Mouse (Mus musculus): ENCODE measurements at regions not wholly inside any gene's neighbourhood (a gene's known extent, or its start where the extent isn't known, plus 50 kb on each side); places are given as distances from the start of the nearest gene placed in this dataset.

- TF ChIP-seq CTCF (IDR thresholded peaks at IDR 0.05; ENCODE audit: extremely low read depth, insufficient read depth, low read length): no peak
- no peak for TF ChIP-seq POLR2A (IDR thresholded peaks at IDR 0.05; ENCODE audit: extremely low read depth, insufficient read depth, low read length)
Measured at GRCm38 (mm10) chr3:61475018-61475417, 109.3 kb upstream of the B430305J03Rik start.

Data from cortical plate, adult 2 months (tissue).